Mouse (Mus musculus) A20 (cell line): ENCODE measurements at regions not wholly inside any gene's neighbourhood (a gene's known extent, or its start where the extent isn't known, plus 50 kb on each side); places are given as distances from the start of the nearest gene placed in this dataset.

Experiments used
- DNase-seq: peaks from one replicate; pipeline ENCODE4 v3.0.0-alpha.2; 2011; ENCODE audit warnings: low read depth, low spot score

- DNase-seq: no peak
Observed at GRCm38 (mm10) chr13:83872887-83873286, 349.2 kb upstream of the Tmem161b start.

GRCm38 (mm10) chr13:83879561-83879960 lies 342.5 kb upstream of the Tmem161b start:
- DNase-seq: no peak

- DNase-seq: no peak
Observed at GRCm38 (mm10) chr13:83880305-83880704, 341.8 kb upstream of the Tmem161b start.

- DNase-seq: no peak
Observed at GRCm38 (mm10) chr13:83880772-83881171, 341.3 kb upstream of the Tmem161b start.

- no peak for DNase-seq
Observed at GRCm38 (mm10) chr13:83882839-83883238, 339.3 kb upstream of the Tmem161b start.

GRCm38 (mm10) chr13:83883821-83884220 lies 338.3 kb upstream of the Tmem161b start:
- DNase-seq: no peak

GRCm38 (mm10) chr13:83884226-83884625 lies 337.9 kb upstream of the Tmem161b start:
- DNase-seq: no peak

GRCm38 (mm10) chr13:83884766-83885543 lies 337.1 kb upstream of the Tmem161b start:
- DNase-seq: no peak

- DNase-seq: no peak
Observed at GRCm38 (mm10) chr13:83885729-83886128, 336.4 kb upstream of the Tmem161b start.

GRCm38 (mm10) chr13:83914697-83915096 lies 307.4 kb upstream of the Tmem161b start:
- no peak for DNase-seq

GRCm38 (mm10) chr13:83932761-83933160 lies 289.3 kb upstream of the Tmem161b start:
- no peak for DNase-seq

GRCm38 (mm10) chr13:83946495-83946894 lies 275.6 kb upstream of the Tmem161b start:
- no peak for DNase-seq

GRCm38 (mm10) chr13:83951163-83951562 lies 270.9 kb upstream of the Tmem161b start:
- DNase-seq: no peak

- DNase-seq: no peak
Observed at GRCm38 (mm10) chr13:83951808-83952207, 270.3 kb upstream of the Tmem161b start.

- DNase-seq: no peak
Observed at GRCm38 (mm10) chr13:83952353-83952752, 269.7 kb upstream of the Tmem161b start.

- no peak for DNase-seq
Observed at GRCm38 (mm10) chr13:83952862-83953261, 269.2 kb upstream of the Tmem161b start.

- DNase-seq: no peak
Observed at GRCm38 (mm10) chr13:83955701-83956100, 266.4 kb upstream of the Tmem161b start.

GRCm38 (mm10) chr13:83978541-83978940 lies 243.6 kb upstream of the Tmem161b start:
- DNase-seq: no peak

- no peak for DNase-seq
Observed at GRCm38 (mm10) chr13:83979535-83979934, 242.6 kb upstream of the Tmem161b start.

GRCm38 (mm10) chr13:83984651-83985331 lies 237.3 kb upstream of the Tmem161b start:
- DNase-seq: no peak

- DNase-seq: no peak
Observed at GRCm38 (mm10) chr13:83987746-83988423, 234.2 kb upstream of the Tmem161b start.

- no peak for DNase-seq
Observed at GRCm38 (mm10) chr13:83988517-83988916, 233.6 kb upstream of the Tmem161b start.
